Mouse (Mus musculus) thymus, adult 2 months (tissue): ENCODE measurements around the gene Aldh1a1.

Experiments
- CTCF ChIP-seq: fragments of 200-500 bp; IDR thresholded peaks from 2 replicates; pipeline ENCODE4 v1.5.1; 2012; ENCODE audit warnings: mild to moderate bottlenecking, control low read depth, low read length, moderate library complexity, borderline replicate concordance; ENCODE audit not compliant: control insufficient read depth, poor library complexity, insufficient read depth; ENCODE audit errors: extremely low read depth
- POLR2A ChIP-seq: fragments of 200-500 bp; IDR thresholded peaks from 2 replicates; pipeline ENCODE4 v1.6.1; 2012; ENCODE audit warnings: mild to moderate bottlenecking, low read length, control low read depth, moderate library complexity; ENCODE audit not compliant: control insufficient read depth, poor library complexity, insufficient read depth; ENCODE audit errors: extremely low read depth

DNA sequence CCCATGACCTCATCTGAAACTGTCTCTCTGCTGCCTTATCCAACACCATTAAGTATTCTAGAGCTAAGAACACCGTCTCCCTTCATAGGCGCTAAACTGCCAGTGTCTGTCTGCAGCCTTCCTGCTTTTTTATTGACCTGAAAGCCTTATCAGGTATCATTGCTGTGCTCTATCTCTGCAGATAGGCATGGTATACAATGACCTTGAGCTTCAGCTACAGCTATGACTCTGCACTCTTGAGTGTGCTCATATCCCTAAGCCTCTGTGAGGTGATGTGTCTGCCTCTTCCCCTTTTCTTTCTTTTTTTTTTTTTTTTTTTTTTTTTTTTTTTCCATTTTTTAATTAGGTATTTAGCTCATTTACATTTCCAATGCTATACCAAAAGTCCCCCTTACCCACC is 74.5 kb downstream of the Aldh1a1 start:
- TF ChIP-seq CTCF (no peak), POLR2A (no peak)
